Mouse (Mus musculus) heart, adult 2 months (tissue): ENCODE data around the gene Pla2g12b.

Source experiments
- CTCF ChIP-seq: fragments of 200-600 bp; IDR thresholded peaks from 2 replicates; pipeline ENCODE4 v1.8.1; 2022; ENCODE audit warnings: antibody characterized with exemption, mild to moderate bottlenecking, moderate library complexity
- POLR2A ChIP-seq: fragments of 200-500 bp; IDR thresholded peaks from 2 replicates; pipeline ENCODE4 v1.6.1; 2011; ENCODE audit warnings: mild to moderate bottlenecking, low read depth, low read length, control low read depth; ENCODE audit not compliant: insufficient read depth

DNA sequence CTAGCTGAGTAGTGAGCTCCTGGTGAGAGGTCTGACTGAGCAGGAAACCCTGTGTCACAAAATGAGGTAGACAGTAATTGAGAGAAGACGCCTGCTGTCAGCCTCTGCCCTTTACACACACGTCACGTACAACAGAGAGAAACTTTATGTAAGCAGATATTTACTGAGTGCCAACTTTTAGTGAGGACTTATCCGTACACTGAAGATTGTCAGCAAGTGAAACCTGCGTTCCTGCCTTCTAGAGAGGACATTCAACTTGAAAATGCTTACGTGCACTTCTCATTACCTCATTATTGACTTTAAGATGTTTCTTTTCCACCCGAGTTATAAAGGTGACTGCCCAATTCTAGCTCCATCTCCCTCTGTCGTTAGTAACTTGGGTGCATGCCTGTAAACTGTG lies 34.7 kb upstream of the Pla2g12b start:
- TF ChIP-seq CTCF (no peak), POLR2A (no peak)
